Mouse (Mus musculus) CH12.LX (cell line): ENCODE data around the gene Ado. TPM values are rescaled to one million over a fixed set of nuclear protein-coding genes. Genes with fewer than 3 reads are reported as not detected.
A peak's percentile ranks its signal among the peaks of the same experiment; 100 is the strongest.

Source experiments
- DNase-seq: peaks from one replicate; pipeline ENCODE4 v3.0.0-alpha.2; 2013; ENCODE audit errors: extremely low read depth
- H3K27ac ChIP-seq: 2 replicates; pipeline ENCODE4 v1.5.1; 2012; ENCODE audit warnings: low read depth, mild to moderate bottlenecking, control low read depth, moderate library complexity; ENCODE audit not compliant: insufficient read depth
- H3K27me3 ChIP-seq: replicated peaks from 2 replicates; pipeline ENCODE3; 2012; ENCODE audit warnings: inconsistent platforms
- H3K36me3 ChIP-seq, 2 experiments: replicated peaks in 1 of 2; 2 replicates each; pipeline versions ENCODE3 to v1.6.1; 2012; ENCODE audit warnings: inconsistent platforms in 1 of 2, low read length in 1 of 2, mild to moderate bottlenecking in 1 of 2, mixed read lengths in 1 of 2, moderate library complexity in 1 of 2; ENCODE audit not compliant: control insufficient read depth in 1 of 2, insufficient read depth in 1 of 2
- H3K4me1 ChIP-seq, 2 experiments: 2 replicates each; pipeline ENCODE4 v1.6.1; 2012; ENCODE audit warnings: inconsistent platforms in 1 of 2, moderate library complexity in 1 of 2; ENCODE audit not compliant: insufficient read depth in 2 of 2, control insufficient read depth in 1 of 2
- H3K4me2 ChIP-seq: 2 replicates; pipeline ENCODE4 v1.6.1; 2012; ENCODE audit warnings: low read depth, mild to moderate bottlenecking, control low read depth; ENCODE audit not compliant: poor library complexity, insufficient read depth, severe bottlenecking
- H3K4me3 ChIP-seq, 3 experiments: fragments of 150-350 bp in 1 of 3; sonication (generic) in 1 of 3; replicated peaks in 1 of 3; 2 replicates each; pipeline versions ENCODE3 to v1.5.1; 2011 to 2012; ENCODE audit warnings: low read depth in 2 of 3, low read length in 2 of 3, mild to moderate bottlenecking in 2 of 3, moderate library complexity in 2 of 3, control low read depth in 1 of 3, improper control_type of control experiment in 1 of 3, inconsistent platforms in 1 of 3, mixed read lengths in 1 of 3; ENCODE audit not compliant: poor library complexity in 1 of 3
- H3K79me2 ChIP-seq: replicated peaks from 2 replicates; pipeline ENCODE4 v1.6.1; 2012; ENCODE audit warnings: mild to moderate bottlenecking, moderate library complexity; ENCODE audit not compliant: control insufficient read depth, poor library complexity, insufficient read depth, severe bottlenecking; ENCODE audit errors: extremely low read depth
- H3K9ac ChIP-seq: 2 replicates; pipeline ENCODE4 v1.6.1; 2012; ENCODE audit warnings: low read depth, mild to moderate bottlenecking, control low read depth, moderate library complexity; ENCODE audit not compliant: insufficient read depth
- H3K9me3 ChIP-seq: replicated peaks from 2 replicates; pipeline ENCODE3; 2012; ENCODE audit warnings: low read length, inconsistent platforms, mixed read lengths
- BHLHE40 ChIP-seq: IDR thresholded peaks from 2 replicates; pipeline ENCODE4 v1.6.1; 2011; ENCODE audit warnings: mild to moderate bottlenecking, low read depth, low read length, improper control_type of control experiment
- ELF1 ChIP-seq: IDR thresholded peaks from 2 replicates; pipeline ENCODE4 v1.6.1; 2014; ENCODE audit warnings: low read depth, mild to moderate bottlenecking, inconsistent platforms, low read length, improper control_type of control experiment
- ETS1 ChIP-seq: conservative IDR thresholded peaks from 2 replicates; pipeline ENCODE4 v1.6.1; 2012; ENCODE audit warnings: low read depth, mild to moderate bottlenecking, inconsistent platforms, low read length, improper control_type of control experiment, moderate library complexity
- JUN ChIP-seq: IDR thresholded peaks from 2 replicates; pipeline ENCODE4 v1.6.1; 2011; ENCODE audit warnings: low read depth, mild to moderate bottlenecking, low read length, improper control_type of control experiment, moderate library complexity; ENCODE audit not compliant: insufficient read depth
- JUND ChIP-seq: conservative IDR thresholded peaks from 2 replicates; pipeline ENCODE4 v1.6.1; 2011; ENCODE audit warnings: low read depth, low read length, improper control_type of control experiment
- KAT2A ChIP-seq: IDR thresholded peaks from 2 replicates; pipeline ENCODE4 v1.6.1; 2012; ENCODE audit warnings: low read length, improper control_type of control experiment, inconsistent platforms; ENCODE audit not compliant: insufficient replicate concordance
- MAFK ChIP-seq: IDR thresholded peaks from 2 replicates; pipeline ENCODE4 v1.6.1; 2011; ENCODE audit warnings: low read length, improper control_type of control experiment; ENCODE audit not compliant: insufficient replicate concordance
- MAX ChIP-seq: IDR thresholded peaks from 2 replicates; pipeline ENCODE4 v1.6.1; 2011; ENCODE audit warnings: low read length, improper control_type of control experiment
- MAZ ChIP-seq: IDR thresholded peaks from 2 replicates; pipeline ENCODE4 v1.6.1; 2012; ENCODE audit warnings: low read depth, mild to moderate bottlenecking, inconsistent platforms, low read length, improper control_type of control experiment, moderate library complexity
- MXI1 ChIP-seq: IDR thresholded peaks from 2 replicates; pipeline ENCODE4 v1.6.1; 2011; ENCODE audit warnings: mild to moderate bottlenecking, low read depth, low read length, improper control_type of control experiment
- MYC ChIP-seq: IDR thresholded peaks from 2 replicates; pipeline ENCODE4 v1.6.1; 2011; ENCODE audit warnings: low read depth, mild to moderate bottlenecking, improper control_type of control experiment, low read length
- NELFE ChIP-seq: IDR thresholded peaks from 2 replicates; pipeline ENCODE4 v1.6.1; 2011; ENCODE audit warnings: low read depth, low read length, improper control_type of control experiment
- NRF1 ChIP-seq: IDR thresholded peaks from 2 replicates; pipeline ENCODE4 v1.6.1; 2014; ENCODE audit warnings: low read depth, mild to moderate bottlenecking, inconsistent platforms, low read length, improper control_type of control experiment, moderate library complexity
- POLR2AphosphoS2 ChIP-seq: IDR thresholded peaks from 2 replicates; pipeline ENCODE4 v1.6.1; 2011; ENCODE audit warnings: low read depth, low read length, improper control_type of control experiment
- RCOR1 ChIP-seq: conservative IDR thresholded peaks from 2 replicates; pipeline ENCODE4 v1.6.1; 2012; ENCODE audit warnings: low read depth, mild to moderate bottlenecking, inconsistent platforms, low read length, improper control_type of control experiment
- SIN3A ChIP-seq: IDR thresholded peaks from 2 replicates; pipeline ENCODE4 v1.6.1; 2012; ENCODE audit warnings: low read length, improper control_type of control experiment, inconsistent platforms
- TCF12 ChIP-seq: IDR thresholded peaks from 2 replicates; pipeline ENCODE4 v1.6.1; 2014; ENCODE audit warnings: low read depth, mild to moderate bottlenecking, inconsistent platforms, low read length, improper control_type of control experiment
- UBTF ChIP-seq: IDR thresholded peaks from 2 replicates; pipeline ENCODE4 v1.6.1; 2012; ENCODE audit warnings: low read depth, mild to moderate bottlenecking, inconsistent platforms, low read length, improper control_type of control experiment, moderate library complexity
- USF1 ChIP-seq: IDR thresholded peaks from 2 replicates; pipeline ENCODE4 v1.6.1; 2014; ENCODE audit warnings: low read depth, mild to moderate bottlenecking, inconsistent platforms, low read length, improper control_type of control experiment
- ZKSCAN1 ChIP-seq: IDR thresholded peaks from 2 replicates; pipeline ENCODE4 v1.6.1; 2012; ENCODE audit warnings: low read depth, inconsistent platforms, low read length, improper control_type of control experiment, borderline replicate concordance
- ZMIZ1 ChIP-seq: IDR thresholded peaks from 2 replicates; pipeline ENCODE4 v1.6.1; 2012; ENCODE audit warnings: low read depth, mild to moderate bottlenecking, inconsistent platforms, low read length, improper control_type of control experiment
- dilution Hi-C: fragments of 300-500 bp; cut with MboI; formaldehyde crosslinking; loops from 2 replicates; pipeline ENCODE4 v1.14.3; 2020; ENCODE audit warnings: low sequenced_read_pairs; ENCODE audit not compliant: extremely low pct_unique_long_range_greater_than_20kb, extremely low pct_ligation_motif_present
- in situ Hi-C: fragments of 300-500 bp; cut with MboI; formaldehyde crosslinking; loops from 3 replicates; pipeline ENCODE4 v1.14.3; 2019; ENCODE audit warnings: low sequenced_read_pairs, low pct_ligation_motif_present, low pct_unique_long_range_greater_than_20kb, mixed read lengths
- polyA plus RNA-seq: library from polyadenylated mRNA; unstranded; fragments of >175 nt; gene quantifications from 2 replicates; pipeline ENCODE4 v1.2.1, GENCODE M21; 2012; ENCODE audit warnings: low read depth; ENCODE audit not compliant: insufficient read length
- total RNA-seq, 2 experiments: library from RNA; depleted of rRNA; stranded (reverse); fragments of 300-350 nt in 1 of 2; fragments of >200 nt in 1 of 2; gene quantifications; 2 replicates each; pipeline ENCODE4 v1.2.3; 2012 to 2014

Ado gene
- total and polyA plus RNA-seq, 3 experiments = 10.3 to 14.8 (median 12.3) TPM

- no peak for DNase-seq
- no peaks in the 10 kb centered on the region for H3K9me3 ChIP-seq
- TF ChIP-seq NRF1 (no peak), SIN3A (no peak), MAZ (no peak), MAFK (no peak), ELF1 (no peak), ETS1 (no peak), ZKSCAN1 (no peak), JUND (no peak), UBTF (no peak), ZMIZ1 (no peak), NELFE (no peak), RCOR1 (no peak), MAX (no peak), TCF12 (no peak), KAT2A (no peak), POLR2AphosphoS2 (no peak), MXI1 (no peak), MYC (no peak)
- H3K27me3 ChIP-seq = no peaks in the 10 kb centered on the region
- dilution Hi-C loops = no loop called here
- H3K4me3 ChIP-seq = no peak overlapping the region
- in situ Hi-C loops = no loop called here
- H3K36me3 ChIP-seq = no peaks in the 10 kb centered on the region
- peaks cover 11 to 17% of the 10 kb centered on the region in 2 experiments; a peak in 3 of 4 replicates for H3K4me1 ChIP-seq
- H3K27ac ChIP-seq = no peak overlapping the region
- H3K4me2 ChIP-seq = no peak overlapping the region
- no peaks in the 10 kb centered on the region for H3K79me2 ChIP-seq
- no peak overlapping the region for H3K9ac ChIP-seq
These were observed 33.0 kb upstream of the Ado start for GRCm38 (mm10) chr10:67581698-67582285.

GRCm38 (mm10) chr10:67579830-67580229, 31.1 kb upstream of the Ado start:
- H3K27ac ChIP-seq = no peak overlapping the region
- no peaks in the 10 kb centered on the region for H3K79me2 ChIP-seq
- TF ChIP-seq ELF1 (no peak), JUN (no peak), BHLHE40 (peak; percentile 13; the same call in 1 of the 2 replicates), USF1 (peak; percentile 12)
- H3K4me1 ChIP-seq = peaks cover 8 to 14% of the 10 kb centered on the region in 2 experiments; a peak in 2 of 4 replicates
- no peak overlapping the region; the same call in 1 of the 2 replicates for H3K4me2 ChIP-seq
- no peaks in the 10 kb centered on the region for H3K27me3 ChIP-seq
- in situ Hi-C loops = no loop called here
- no peak overlapping the region for H3K4me3 ChIP-seq
- H3K36me3 ChIP-seq = no peaks in the 10 kb centered on the region
- no peaks in the 10 kb centered on the region for H3K9me3 ChIP-seq
- no peak for DNase-seq
- dilution Hi-C loops = no loop called here
- H3K9ac ChIP-seq = no peak overlapping the region
